Mouse (Mus musculus) erythroblast, embryonic 14.5 days (primary cell): ENCODE results near the gene Atxn7. TPM values are rescaled to one million over a fixed set of nuclear protein-coding genes. Genes with fewer than 3 reads are reported as not detected.

ENCODE experiments used
- H3K27me3 ChIP-seq: 2 replicates; pipeline ENCODE4 v1.6.1; 2012; ENCODE audit warnings: inconsistent platforms; ENCODE audit not compliant: control insufficient read depth
- H3K36me3 ChIP-seq: 2 replicates; pipeline ENCODE4 v1.6.1; 2012; ENCODE audit warnings: mild to moderate bottlenecking, inconsistent platforms; ENCODE audit not compliant: control insufficient read depth
- H3K4me1 ChIP-seq: 2 replicates; pipeline ENCODE4 v1.6.1; 2012; ENCODE audit warnings: inconsistent platforms; ENCODE audit not compliant: control insufficient read depth
- H3K4me3 ChIP-seq: replicated peaks from 2 replicates; pipeline ENCODE3; 2012; ENCODE audit warnings: moderate library complexity, mild to moderate bottlenecking, inconsistent platforms
- H3K9me3 ChIP-seq: 2 replicates; pipeline ENCODE4 v1.6.1; 2012; ENCODE audit warnings: low read length, inconsistent platforms, mixed read lengths; ENCODE audit not compliant: control insufficient read depth
- GATA1 ChIP-seq: IDR thresholded peaks from 2 replicates; pipeline ENCODE4 v1.6.1; 2012; ENCODE audit warnings: low read length, inconsistent platforms, mixed read lengths
- TAL1 ChIP-seq: IDR thresholded peaks from 3 replicates; pipeline ENCODE4 v1.6.1; 2012; ENCODE audit warnings: low read length, inconsistent platforms, mixed read lengths
- polyA plus RNA-seq: library from polyadenylated mRNA; stranded (reverse); fragments of >175 nt; gene quantifications from 2 replicates; pipeline ENCODE4 v1.2.3, GENCODE M21; 2012

Gene Atxn7
- polyA plus RNA-seq, result 0.09 and 0.29 TPM in 2 replicates

- Histone ChIP-seq H3K27me3 (no peaks in the 10 kb centered on the region), H3K9me3 (no peaks in the 10 kb centered on the region), H3K4me3 (peak within 1 kb of the TSS; percentile 72), H3K36me3 (peaks cover 6% of the 10 kb centered on the region), H3K4me1 (peaks cover 39% of the 10 kb centered on the region)
- no peak for TF ChIP-seq GATA1
- TF ChIP-seq TAL1, result no peak
Observed at GRCm38 (mm10) chr14:13961401-13962112, at the start of gene Atxn7, which contains the start of gene Thoc7. Atxn7 (plus strand) TSS chr14:13961440. Thoc7 (minus strand) TSS chr14:13961852.

- no peak for TF ChIP-seq TAL1
- no peak for TF ChIP-seq GATA1
- Histone ChIP-seq H3K36me3 (no peaks in the 10 kb centered on the region), H3K4me1 (no peaks in the 10 kb centered on the region), H3K27me3 (no peaks in the 10 kb centered on the region), H3K4me3 (no peak within 1 kb of the TSS), H3K9me3 (no peaks in the 10 kb centered on the region)
Observed at GRCm38 (mm10) chr14:13914387-13915082, 46.7 kb upstream of the Atxn7 start, which contains the start of gene Gm281. Gm281 (minus strand) TSS chr14:13914478.

GRCm38 (mm10) chr14:13915207-13915606 is 46.0 kb upstream of the Atxn7 start:
- H3K36me3 ChIP-seq, result no peaks in the 10 kb centered on the region
- no peaks in the 10 kb centered on the region for H3K4me1 ChIP-seq
- H3K4me3 ChIP-seq, result no peak overlapping the region
- TF ChIP-seq GATA1, result no peak
- no peak for TF ChIP-seq TAL1
- H3K9me3 ChIP-seq, result no peaks in the 10 kb centered on the region
- H3K27me3 ChIP-seq, result no peaks in the 10 kb centered on the region

- no peak for TF ChIP-seq TAL1
- no peak for TF ChIP-seq GATA1
- Histone ChIP-seq H3K36me3 (no peaks in the 10 kb centered on the region), H3K4me3 (no peak overlapping the region), H3K9me3 (no peaks in the 10 kb centered on the region), H3K27me3 (no peaks in the 10 kb centered on the region), H3K4me1 (no peaks in the 10 kb centered on the region)
Observed at GRCm38 (mm10) chr14:13917208-13917607, 44.0 kb upstream of the Atxn7 start.

DNA sequence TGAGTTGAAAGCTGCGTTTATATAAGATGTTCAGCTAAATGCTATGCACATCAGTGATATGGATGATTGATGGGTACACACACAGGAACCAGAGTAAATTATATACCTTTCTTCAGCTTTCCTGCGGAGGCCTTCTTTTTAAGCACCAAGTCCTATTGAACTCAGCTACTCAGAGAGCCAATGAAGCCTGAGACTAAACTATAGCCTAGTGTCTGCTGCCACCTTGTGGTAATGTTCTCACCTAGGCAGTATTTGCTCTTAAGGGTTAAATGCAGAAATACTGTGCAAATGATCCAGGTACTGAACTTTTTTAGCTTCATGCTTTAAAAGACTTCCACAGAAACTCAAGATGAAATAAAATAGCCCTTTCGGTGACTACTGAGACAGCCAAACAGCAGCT is 43.6 kb upstream of the Atxn7 start:
- Histone ChIP-seq H3K36me3 (no peaks in the 10 kb centered on the region), H3K4me1 (no peaks in the 10 kb centered on the region), H3K27me3 (no peaks in the 10 kb centered on the region), H3K9me3 (no peaks in the 10 kb centered on the region), H3K4me3 (no peak overlapping the region)
- TF ChIP-seq GATA1, result no peak
- no peak for TF ChIP-seq TAL1

DNA sequence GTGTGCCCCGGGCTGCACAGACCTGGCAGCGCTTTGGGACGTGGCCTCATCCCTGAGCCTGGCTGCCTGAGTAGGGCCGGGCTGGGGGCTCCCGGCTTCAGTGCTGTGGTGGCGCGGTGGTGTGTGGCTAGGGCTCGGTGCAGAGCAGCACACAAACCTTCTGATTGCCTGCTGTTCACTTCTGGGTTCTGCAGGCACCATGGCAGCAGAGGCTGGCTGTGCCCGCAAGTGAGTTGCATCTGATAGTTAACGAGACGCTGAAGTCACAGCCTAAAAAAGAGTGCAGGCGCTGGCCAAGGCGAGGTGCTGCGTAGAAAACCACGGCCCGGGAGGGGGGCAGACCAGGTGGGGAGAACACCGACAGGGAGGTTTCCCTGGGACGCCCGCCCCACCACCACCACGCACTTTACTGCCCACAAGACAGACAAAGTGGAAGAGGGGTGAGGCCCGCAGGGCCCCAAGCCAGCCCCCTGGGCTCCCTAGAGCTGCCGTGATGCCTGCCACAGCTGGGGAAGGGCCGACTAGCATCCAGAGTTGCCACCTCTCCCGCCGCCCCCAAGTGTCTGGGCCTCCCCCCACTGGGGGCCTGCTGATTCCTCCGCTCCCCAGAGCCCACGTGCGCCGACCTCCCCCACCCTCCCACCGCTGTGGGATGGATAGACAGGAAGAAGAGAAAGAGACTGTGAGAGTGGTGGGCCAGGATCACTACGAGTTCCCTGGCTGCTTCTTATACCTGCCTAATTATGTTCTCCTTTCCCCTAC is 27.8 kb upstream of the Atxn7 start:
- H3K4me1 ChIP-seq, result no peaks in the 10 kb centered on the region
- TF ChIP-seq TAL1, result no peak
- no peak for TF ChIP-seq GATA1
- peak overlapping the region; percentile 39 for H3K4me3 ChIP-seq
- H3K9me3 ChIP-seq, result peaks cover 14% of the 10 kb centered on the region
- H3K27me3 ChIP-seq, result no peaks in the 10 kb centered on the region
- no peaks in the 10 kb centered on the region for H3K36me3 ChIP-seq

- Histone ChIP-seq H3K4me3 (peak overlapping the region; percentile 39), H3K27me3 (no peaks in the 10 kb centered on the region), H3K36me3 (no peaks in the 10 kb centered on the region), H3K4me1 (no peaks in the 10 kb centered on the region), H3K9me3 (peaks cover 14% of the 10 kb centered on the region)
- TF ChIP-seq GATA1 (no peak), TAL1 (no peak)
Observed at GRCm38 (mm10) chr14:13934052-13934371, 27.2 kb upstream of the Atxn7 start.

GRCm38 (mm10) chr14:13944686-13945085 is 16.6 kb upstream of the Atxn7 start:
- Histone ChIP-seq H3K27me3 (no peaks in the 10 kb centered on the region), H3K4me3 (no peak overlapping the region), H3K4me1 (no peaks in the 10 kb centered on the region), H3K9me3 (no peaks in the 10 kb centered on the region), H3K36me3 (peaks cover 30% of the 10 kb centered on the region)
- TF ChIP-seq GATA1 (no peak), TAL1 (no peak)

DNA sequence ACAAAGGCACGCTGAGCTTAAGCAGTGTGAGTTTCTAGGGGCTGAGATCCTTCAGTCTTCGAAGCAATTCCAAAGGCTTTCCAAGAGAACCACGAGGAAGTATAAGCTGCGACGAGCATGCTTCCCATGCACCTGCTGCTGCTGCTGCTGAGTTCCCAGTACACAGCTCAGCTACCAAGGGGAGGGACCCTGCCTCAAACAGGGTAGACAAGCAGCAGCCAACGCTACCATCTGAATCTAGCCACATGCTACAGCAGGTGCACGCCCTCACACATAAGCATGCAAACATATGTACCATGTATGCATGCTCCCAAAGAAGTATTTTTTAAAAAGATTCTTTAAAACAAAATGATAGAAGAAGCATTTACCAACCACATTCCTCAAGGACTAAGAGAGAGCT is 12.9 kb upstream of the Atxn7 start:
- Histone ChIP-seq H3K4me3 (no peak overlapping the region), H3K4me1 (no peaks in the 10 kb centered on the region), H3K27me3 (no peaks in the 10 kb centered on the region), H3K36me3 (peaks cover 60% of the 10 kb centered on the region), H3K9me3 (no peaks in the 10 kb centered on the region)
- TF ChIP-seq TAL1, result no peak
- TF ChIP-seq GATA1, result no peak
